Mouse (Mus musculus): ENCODE measurements at regions not wholly inside any gene's neighbourhood (a gene's known extent, or its start where the extent isn't known, plus 50 kb on each side); places are given as distances from the start of the nearest gene placed in this dataset.

DNA sequence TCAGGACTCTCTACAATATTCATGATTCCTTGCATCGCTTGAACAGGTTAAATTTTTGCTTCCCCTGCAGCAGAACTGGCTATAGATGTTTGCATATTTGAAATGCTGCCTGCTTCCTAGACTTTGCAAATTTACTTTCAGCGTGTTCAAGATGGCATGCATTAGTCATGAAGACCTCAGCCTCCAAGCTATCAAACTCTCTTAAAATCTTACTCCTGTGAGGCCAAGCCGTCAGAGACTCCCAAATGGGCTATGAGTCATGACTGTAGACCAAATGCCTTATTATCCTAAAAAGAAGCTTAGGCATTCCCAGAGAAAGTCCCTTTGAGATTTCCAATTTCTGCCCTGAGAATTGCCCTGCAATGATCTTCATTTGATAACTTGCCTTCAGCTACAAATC, 874.7 kb upstream of the Pom121l12 start:
- POLR2A ChIA-PET = interaction anchor here in 1 of 4 experiments (0.6 kb wide), 1 partner anchor 719 kb away, joined by 3 read pairs; no protein-coding TSS in a partner anchor
- CTCF ChIA-PET = no interaction called here

DNA sequence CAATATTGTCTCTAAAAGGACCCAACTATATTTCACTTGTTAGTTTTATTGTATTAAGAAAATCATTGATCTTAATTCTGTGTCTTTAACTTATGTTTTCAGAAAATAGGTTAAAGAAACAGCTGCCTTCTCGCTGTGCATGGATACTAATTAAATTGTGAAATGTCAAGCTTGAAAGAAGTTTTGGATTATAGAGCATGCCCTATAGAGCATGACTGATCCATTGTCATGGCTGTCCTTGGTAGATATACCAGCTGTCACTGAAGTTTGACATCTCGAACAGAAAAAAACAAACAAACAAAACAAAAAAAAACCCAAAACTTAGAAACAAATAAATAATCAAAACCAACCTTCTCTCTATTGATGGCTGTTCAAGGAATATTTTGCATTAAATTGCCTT, 828.0 kb upstream of the Pom121l12 start:
- CTCF ChIA-PET = no interaction called here
- POLR2A ChIA-PET = no interaction called here
